Mouse (Mus musculus) spleen, adult 12 weeks (tissue): ENCODE results near the gene Rbm20.
"Not testable (repeated sequence)": the region's sequence is repeated elsewhere in the genome, so short reads cannot be mapped to it uniquely, and the experiment has no call there.

Source experiments
- DNase-seq: peaks from one replicate; pipeline ENCODE4 v3.0.0; 2022; ENCODE audit warnings: low spot score

Rbm20 gene

DNA sequence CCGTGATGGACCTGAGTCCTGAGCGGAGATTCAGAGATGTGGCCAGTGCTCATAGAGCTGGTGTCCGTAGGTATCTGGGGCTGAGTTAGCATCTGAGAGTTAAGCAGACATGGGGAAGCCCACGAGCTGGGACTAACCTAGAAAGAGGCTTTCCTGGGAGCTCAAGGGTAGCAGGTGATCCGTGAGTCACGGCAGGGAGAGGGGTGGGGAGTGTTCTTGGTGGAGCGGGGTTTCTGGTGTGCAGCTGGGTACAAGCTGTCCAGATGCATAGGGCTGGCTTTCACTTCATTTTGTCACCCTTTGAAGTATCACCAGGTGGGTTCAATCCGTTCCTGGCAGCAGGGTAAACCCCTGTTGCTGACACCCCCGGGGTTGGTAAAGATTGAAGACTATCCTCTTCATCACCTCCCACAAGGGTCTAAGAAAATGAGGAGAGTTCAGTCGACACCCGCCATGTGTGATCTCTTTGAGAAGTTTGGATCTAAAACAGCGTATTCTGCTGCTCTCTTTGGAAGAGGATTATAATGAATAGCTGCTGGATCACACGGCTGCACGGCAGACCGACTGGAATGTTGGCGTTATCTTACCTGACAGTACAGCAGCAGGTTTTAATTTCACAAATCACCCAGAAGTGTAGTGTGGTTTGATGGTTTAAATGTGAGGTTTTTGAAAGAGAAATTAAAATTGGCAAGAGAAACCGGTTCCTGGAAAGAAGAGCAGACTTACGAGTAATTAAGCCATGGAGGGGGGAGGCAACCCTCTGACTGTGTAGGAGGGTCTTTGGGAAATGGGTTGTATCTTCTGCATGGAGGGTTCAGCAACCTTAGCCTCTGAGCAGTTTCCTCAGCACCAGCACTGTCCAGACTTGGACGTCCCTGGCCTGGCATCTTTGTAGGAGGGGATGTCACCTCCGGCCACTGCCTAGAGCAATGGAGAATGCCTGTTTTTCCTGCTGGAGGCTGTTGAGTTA, 114.9 kb downstream of the Rbm20 start:
- DNase-seq, result no peak

DNA sequence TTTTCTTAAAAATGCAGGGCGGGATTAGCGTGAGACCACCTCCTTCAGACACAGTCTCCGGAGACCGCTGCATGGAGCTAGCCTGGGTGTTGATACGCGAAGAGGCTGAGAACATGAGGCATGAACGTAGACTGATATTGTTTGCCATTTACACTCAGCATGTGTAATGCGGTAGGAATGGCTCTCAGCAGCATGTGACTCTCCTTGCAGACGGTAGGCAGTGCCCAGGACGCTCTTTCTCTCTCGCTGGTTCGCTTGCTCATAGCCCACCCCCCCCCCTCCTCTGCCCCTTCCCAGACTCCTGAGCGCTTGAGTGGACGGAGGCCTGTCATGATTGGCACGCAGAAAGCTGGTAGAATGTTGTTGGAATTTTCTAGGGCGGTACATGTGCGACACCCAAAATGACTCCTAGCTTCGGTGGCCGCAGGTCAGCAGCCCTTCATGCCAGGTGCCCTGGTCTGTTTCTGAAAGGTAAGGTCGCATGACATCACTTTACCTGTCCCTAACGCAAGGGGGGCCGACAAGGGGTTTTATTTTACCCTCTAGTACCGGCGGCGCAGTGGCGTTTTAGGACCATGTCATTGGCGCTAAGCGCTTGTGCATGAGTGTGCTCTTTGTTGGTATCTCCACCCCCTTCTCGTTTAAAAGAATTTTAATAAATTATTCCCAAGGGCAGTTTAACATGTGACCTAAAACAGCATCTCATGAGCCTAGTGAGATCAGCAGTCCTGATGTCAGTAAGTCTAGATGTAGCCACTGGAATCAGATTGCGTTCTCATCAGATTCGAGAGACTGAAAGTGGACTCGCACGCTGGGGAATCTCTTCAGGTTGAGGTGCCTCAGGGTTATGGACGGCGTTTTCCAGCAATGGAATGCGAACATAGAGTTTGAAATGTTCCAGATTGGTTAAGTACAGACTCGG, 116.1 kb downstream of the Rbm20 start:
- no peak for DNase-seq

- DNase-seq, result no peak
Measured at GRCm38 (mm10) chr19:53793994-53794890, 117.1 kb downstream of the Rbm20 start.

GRCm38 (mm10) chr19:53794996-53795395, 117.9 kb downstream of the Rbm20 start:
- DNase-seq, result no peak

GRCm38 (mm10) chr19:53796020-53796419, 118.9 kb downstream of the Rbm20 start:
- no peak for DNase-seq

DNA sequence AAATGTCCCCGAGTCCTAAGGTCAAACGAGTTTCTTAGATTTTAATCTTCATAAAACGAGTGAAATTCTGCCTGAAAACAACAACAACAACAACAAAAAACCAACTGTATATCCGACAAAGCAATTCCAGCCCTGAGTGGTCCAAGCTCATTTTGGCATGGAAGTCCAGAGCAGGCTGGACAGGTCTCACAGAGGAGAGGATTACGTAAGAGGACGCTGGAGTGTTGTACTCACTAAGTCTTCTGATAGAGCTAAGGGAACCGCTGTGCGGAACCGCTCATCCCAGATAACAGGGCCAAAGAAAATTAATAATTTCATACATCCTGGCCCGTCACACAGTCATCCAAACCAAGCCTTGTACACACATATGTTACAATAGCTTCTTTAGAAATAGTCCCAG, 120.7 kb downstream of the Rbm20 start:
- DNase-seq, result no peak

GRCm38 (mm10) chr19:53799885-53800284, 122.8 kb downstream of the Rbm20 start:
- DNase-seq, result no peak

DNA sequence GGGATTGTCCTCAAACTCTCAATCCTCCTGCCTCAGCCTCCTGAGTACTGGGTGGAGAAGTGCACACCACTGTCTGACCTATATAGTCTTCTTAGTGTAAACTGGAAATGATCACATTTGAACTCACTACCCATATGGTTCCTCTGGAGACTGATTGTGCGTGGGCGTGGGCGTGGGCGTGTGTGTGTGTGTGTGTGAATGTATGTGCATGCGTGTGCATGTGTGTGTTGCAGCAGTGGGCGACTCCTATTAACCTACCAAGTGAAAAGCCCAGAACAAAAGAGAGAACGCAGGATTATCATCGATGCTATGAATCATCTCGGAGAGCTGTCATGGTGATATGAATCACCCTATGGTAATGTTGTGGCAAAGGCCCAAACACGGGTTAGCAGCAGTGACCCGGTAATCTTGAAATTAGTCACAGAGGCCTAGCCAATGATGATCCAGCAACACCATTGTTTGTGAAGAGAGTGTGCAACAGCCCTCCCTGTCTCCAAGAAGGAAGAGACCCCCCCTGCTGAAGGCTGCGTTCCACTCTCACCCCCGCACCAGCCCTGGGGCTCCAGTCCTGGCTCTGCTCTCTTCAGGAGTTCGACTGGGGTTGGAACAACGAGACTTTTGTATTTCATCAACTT, 123.4 kb downstream of the Rbm20 start:
- no peak for DNase-seq

DNA sequence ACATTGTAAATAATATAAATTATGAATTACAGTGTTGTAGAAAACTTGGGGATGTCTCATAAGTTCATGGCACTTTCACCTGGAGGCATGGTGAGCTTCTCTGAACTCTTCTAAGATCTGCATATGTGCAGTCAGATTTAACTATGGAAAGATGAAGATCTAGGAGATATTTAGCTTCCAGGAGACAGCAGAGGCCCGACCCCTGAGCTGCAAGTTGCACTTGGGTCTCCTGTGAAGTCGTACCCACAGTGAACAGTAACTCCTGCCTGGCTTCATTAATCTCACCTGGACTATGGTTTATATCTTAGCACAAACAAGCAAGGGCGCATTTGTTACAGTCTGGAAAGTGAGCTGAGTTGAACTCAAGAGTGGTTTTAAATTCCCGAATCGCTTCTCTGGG, 124.3 kb downstream of the Rbm20 start:
- no peak for DNase-seq

- DNase-seq, result no peak
Measured at GRCm38 (mm10) chr19:53801789-53802683, 124.9 kb downstream of the Rbm20 start.

DNA sequence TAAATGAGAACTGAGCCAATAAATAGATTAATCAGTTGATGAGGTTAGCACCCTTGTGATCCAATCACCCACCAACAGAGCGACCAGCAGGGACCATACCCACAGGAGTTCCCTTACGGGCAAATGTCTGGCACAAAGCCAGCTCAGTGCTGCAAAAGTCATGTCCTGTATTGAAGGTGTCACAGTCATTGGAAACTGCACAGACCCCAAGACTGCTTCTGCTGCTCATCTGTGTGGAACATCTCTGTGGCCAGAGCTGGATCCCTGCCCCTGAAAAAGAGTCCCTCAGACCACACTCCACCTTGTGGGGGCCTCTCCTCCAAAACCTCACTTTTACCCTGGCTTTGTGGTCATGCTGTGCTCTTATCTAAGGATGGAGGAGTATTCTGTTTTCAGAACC, 126.8 kb downstream of the Rbm20 start:
- DNase-seq, result no peak

DNA sequence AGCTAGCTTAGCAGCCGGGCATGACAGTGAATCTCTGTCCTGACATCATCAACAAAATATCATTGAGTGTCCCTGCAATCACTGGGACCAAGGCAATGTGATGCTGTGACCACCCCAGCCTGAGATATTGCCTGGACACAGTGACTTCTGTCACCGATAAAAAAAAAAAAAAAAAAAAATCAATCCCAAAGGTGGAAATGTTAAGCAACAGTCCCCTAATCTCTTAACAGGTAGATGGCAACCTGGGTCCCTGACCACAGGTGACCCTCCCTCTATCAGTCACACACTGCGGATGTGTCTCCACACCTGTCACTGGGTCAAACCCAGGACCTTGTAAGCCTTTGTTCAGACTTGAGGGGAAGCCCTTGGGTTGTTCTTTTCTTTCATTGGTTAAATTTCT, 128.0 kb downstream of the Rbm20 start:
- no peak for DNase-seq

GRCm38 (mm10) chr19:53806126-53806525, 129.0 kb downstream of the Rbm20 start:
- DNase-seq, result no peak

- not testable (repeated sequence) for DNase-seq
Measured at GRCm38 (mm10) chr19:53806526-53807275, 129.6 kb downstream of the Rbm20 start.

DNA sequence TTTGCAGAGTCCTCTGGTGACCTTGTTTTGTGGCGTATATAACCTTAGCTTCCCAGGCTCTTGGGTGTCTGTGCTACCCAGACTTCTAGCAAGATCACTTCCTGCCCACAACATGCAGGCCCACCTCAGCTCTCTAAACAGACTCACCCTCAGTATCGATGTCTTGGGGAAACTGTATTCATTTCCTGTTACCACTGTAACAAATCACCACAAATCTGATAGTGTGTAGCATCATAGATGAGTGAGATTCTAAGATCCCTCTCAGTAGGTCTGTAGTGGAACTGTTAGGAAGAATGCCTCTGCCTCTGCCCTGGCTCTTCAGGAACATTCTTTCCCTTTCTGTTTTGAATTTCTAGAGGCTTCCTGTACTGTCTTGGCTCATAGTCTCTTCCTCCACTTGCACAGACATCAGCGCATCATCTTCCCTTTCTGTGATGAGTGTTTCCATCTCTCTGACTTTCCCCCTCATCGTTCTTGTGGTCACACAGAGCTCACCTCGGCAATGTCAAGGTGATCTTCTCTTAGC, 130.2 kb downstream of the Rbm20 start:
- no peak for DNase-seq

- no peak for DNase-seq
Measured at GRCm38 (mm10) chr19:53808041-53808777, 131.1 kb downstream of the Rbm20 start.

DNA sequence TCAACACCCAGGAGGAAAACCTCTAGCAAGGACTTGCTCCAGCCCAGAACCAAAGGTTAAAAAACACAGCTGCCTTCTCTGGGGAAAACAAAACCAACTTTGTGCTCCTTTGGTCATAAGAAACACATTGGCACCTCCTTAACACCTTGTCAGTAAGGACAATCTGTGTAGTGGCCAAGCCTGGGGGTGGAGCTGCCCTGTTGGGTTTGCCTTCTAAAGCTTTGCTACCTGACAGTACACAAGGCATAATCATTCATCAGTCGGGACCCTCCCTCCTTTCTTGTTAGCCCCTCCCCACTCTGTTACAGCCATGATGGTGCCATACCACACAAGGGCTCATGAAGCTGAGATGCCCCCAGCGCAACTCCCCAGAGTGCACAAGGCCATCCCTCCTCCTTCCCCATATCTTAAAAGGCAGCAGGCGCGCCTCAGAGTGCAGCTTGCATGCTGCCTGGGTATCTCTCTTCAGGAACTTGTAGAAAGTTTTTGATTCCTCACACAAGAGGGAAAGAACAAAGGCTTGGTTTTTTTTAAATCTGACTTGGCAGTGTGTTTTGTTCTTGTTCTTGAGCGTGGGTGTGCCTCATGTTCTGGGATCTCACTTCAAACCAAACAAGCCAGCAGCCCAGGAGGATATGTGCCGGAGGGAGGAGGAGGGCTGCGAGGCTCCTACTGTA, 132.2 kb downstream of the Rbm20 start:
- DNase-seq, result no peak

DNA sequence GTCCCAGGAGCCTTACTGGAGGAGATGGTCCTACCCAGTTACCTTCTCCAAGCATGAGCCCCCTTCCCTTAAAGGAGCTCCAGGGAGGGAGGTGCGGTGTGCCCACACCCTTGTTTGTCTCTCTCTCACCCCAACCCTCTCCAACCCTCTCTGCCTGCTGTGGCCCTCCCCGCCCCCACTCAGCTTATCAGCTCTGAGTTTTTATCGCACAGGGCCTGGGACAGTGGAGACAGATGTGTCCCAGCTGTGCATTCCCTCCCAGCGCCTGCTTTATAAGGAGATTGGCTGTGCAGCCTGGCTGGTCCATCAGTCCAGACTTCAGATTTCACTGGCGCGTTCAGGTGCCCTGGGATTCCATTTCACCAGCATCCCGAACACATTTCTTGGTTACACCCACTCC, 132.9 kb downstream of the Rbm20 start:
- no peak for DNase-seq
